Mouse (Mus musculus): ENCODE results near the gene Susd1.
"Not testable (repeated sequence)": the region's sequence is repeated elsewhere in the genome, so short reads cannot be mapped to it uniquely, and the experiment has no call there.

- not testable (repeated sequence) for TF ChIP-seq CTCF, EP300 (IDR thresholded peaks at IDR 0.05; ENCODE audit: low read depth)
Measured at GRCm38 (mm10) chr4:59286351-59286750, 152.1 kb downstream of the Susd1 start.

Measured in liver, embryonic 14.5 days (tissue).